In the genomic region with DNA sequence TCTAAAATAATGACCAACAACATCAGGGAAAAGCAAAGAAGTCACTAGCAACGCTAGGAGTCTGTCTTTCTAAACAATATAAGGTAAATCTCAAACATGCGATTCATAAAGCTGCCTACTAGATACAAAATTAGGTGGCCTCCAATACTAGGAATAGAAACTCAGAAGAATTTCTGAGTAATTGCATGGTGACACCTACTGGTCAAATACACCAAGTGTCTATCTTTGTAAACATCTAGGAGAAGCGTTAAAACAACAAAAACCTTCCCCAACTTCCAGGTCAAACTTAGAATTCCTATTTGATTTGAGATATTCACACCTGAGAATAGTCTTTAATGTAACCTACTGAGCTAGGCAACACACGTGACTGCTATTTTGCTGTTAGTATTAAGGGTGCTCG, we compare ENCODE assay signal across 10 mouse cellular contexts. TPM values are rescaled to one million over a fixed set of nuclear protein-coding genes. Genes with fewer than 3 reads are reported as not detected.
DNase-seq lines count a peak whose midpoint lies in the region; ATAC-seq and TF ChIP-seq lines count a peak whose summit lies in the region.
"Had no signal": no experiment of that assay in that cellular context is flagged by ENCODE, and none has a peak within 500 bp of the region (broad histone marks: within the 10 kb centered on the region; RNA-seq: fewer than 3 reads in every experiment).

No protein-coding gene starts in this region.

- no peaks in the 10 kb centered on the region for H3K27me3 ChIP-seq in heart, embryonic 12.5 days (replicated peaks)
- no peaks in the 10 kb centered on the region for H3K27me3 ChIP-seq in lung, embryonic 14.5 days (ENCODE audit: insufficient read depth, low read length)
- H3K27me3 ChIP-seq in Patski, result no peaks in the 10 kb centered on the region
- no peaks in the 10 kb centered on the region for H3K27me3 ChIP-seq in midbrain, embryonic 13.5 days
- H3K27me3 ChIP-seq: embryonic facial prominence, embryonic 12.5 days had no signal

- peak; percentile 67 for TF ChIP-seq CTCF in lung, embryonic 14.5 days (IDR thresholded peaks at IDR 0.05; ENCODE audit: low read depth)
- peak; percentile 56 for TF ChIP-seq CTCF in Patski (IDR thresholded peaks at IDR 0.05)

- no peak overlapping the region for H3K9ac ChIP-seq in heart, embryonic 12.5 days
- no peak overlapping the region for H3K9ac ChIP-seq in lung, embryonic 14.5 days
- H3K9ac ChIP-seq in midbrain, embryonic 13.5 days (replicated peaks), result no peak overlapping the region
- H3K9ac ChIP-seq: embryonic facial prominence, embryonic 12.5 days had no signal

- in situ Hi-C loops in Patski (cut with MboI; ENCODE audit: low pct_unique_long_range_greater_than_20kb), result loop anchor here (5.0 to 25.0 kb wide), 3 partner anchors 360 to 827 kb away; no protein-coding TSS in a partner anchor

- no peak overlapping the region for H3K4me3 ChIP-seq in heart, embryonic 12.5 days
- no peak overlapping the region for H3K4me3 ChIP-seq in lung, embryonic 14.5 days (ENCODE audit: low read depth, low read length)
- H3K4me3 ChIP-seq in midbrain, embryonic 13.5 days (replicated peaks), result no peak overlapping the region
- H3K4me3 ChIP-seq: embryonic facial prominence, embryonic 12.5 days; heart, embryonic 10.5 days had no signal

- peak; percentile 24 for DNase-seq in heart, adult 8-10 months (ENCODE audit: low spot score)
- peak; percentile 79 for DNase-seq in lung, embryonic 14.5 days
- no peak for DNase-seq in lung, postnatal 14 days
- DNase-seq in Patski (ENCODE audit: low read depth, low spot score), result no peak
- no peak for DNase-seq in gastrocnemius, postnatal 25 days

- H3K36me3 ChIP-seq in heart, embryonic 12.5 days, result peaks cover 5% of the 10 kb centered on the region; the same call in 1 of the 2 replicates
- no peaks in the 10 kb centered on the region for H3K36me3 ChIP-seq in lung, embryonic 14.5 days (ENCODE audit: insufficient read depth)
- peaks cover 2% of the 10 kb centered on the region; the same call in 1 of the 2 replicates for H3K36me3 ChIP-seq in midbrain, embryonic 13.5 days
- H3K36me3 ChIP-seq: embryonic facial prominence, embryonic 12.5 days had no signal

- no peak overlapping the region for H3K4me2 ChIP-seq in heart, embryonic 12.5 days
- no peak overlapping the region for H3K4me2 ChIP-seq in lung, embryonic 14.5 days
- no peak overlapping the region for H3K4me2 ChIP-seq in midbrain, embryonic 13.5 days (replicated peaks)
- H3K4me2 ChIP-seq: embryonic facial prominence, embryonic 12.5 days had no signal

- peaks cover 5% of the 10 kb centered on the region; the same call in 1 of the 2 replicates for H3K4me1 ChIP-seq in heart, embryonic 12.5 days (replicated peaks)
- no peaks in the 10 kb centered on the region for H3K4me1 ChIP-seq in lung, embryonic 14.5 days (ENCODE audit: insufficient read depth)
- H3K4me1 ChIP-seq in midbrain, embryonic 13.5 days (replicated peaks), result no peaks in the 10 kb centered on the region

- CTCF ChIA-PET in Patski (lab: Charles Lee), result interaction anchor here (0.7 to 5.9 kb wide), 6 partner anchors 9 to 896 kb away, joined by 3 to 38 read pairs (median 4); no protein-coding TSS in a partner anchor

- no peak overlapping the region for H3K27ac ChIP-seq in heart, embryonic 12.5 days (ENCODE audit: poor library complexity, severe bottlenecking)
- H3K27ac ChIP-seq in lung, embryonic 14.5 days (ENCODE audit: low read depth), result no peak overlapping the region
- no peak overlapping the region for H3K27ac ChIP-seq in midbrain, embryonic 13.5 days
- H3K27ac ChIP-seq: embryonic facial prominence, embryonic 12.5 days; heart, embryonic 10.5 days had no signal

- WGBS in heart, embryonic 12.5 days, result 29% methylated on average over 5 of the region's 5 CpGs
- WGBS in lung, embryonic 14.5 days, result 24% methylated on average over 5 of the region's 5 CpGs
- WGBS in midbrain, embryonic 13.5 days, result 45% methylated on average over 5 of the region's 5 CpGs

- POLR2A ChIA-PET in Patski (lab: Charles Lee), result no interaction called here

- H3K9me3 ChIP-seq in heart, embryonic 12.5 days (replicated peaks), result no peaks in the 10 kb centered on the region
- H3K9me3 ChIP-seq in lung, embryonic 14.5 days (ENCODE audit: low read depth, low read length), result no peaks in the 10 kb centered on the region
- H3K9me3 ChIP-seq in midbrain, embryonic 13.5 days, result no peaks in the 10 kb centered on the region
- H3K9me3 ChIP-seq: embryonic facial prominence, embryonic 12.5 days; heart, embryonic 10.5 days had no signal

- no peak for ATAC-seq in heart, embryonic 12.5 days (ENCODE audit: insufficient number of reproducible peaks, low FRiP score)
- ATAC-seq in lung, embryonic 14.5 days (ENCODE audit: insufficient read depth), result no peak
- no peak for ATAC-seq in Patski
- peak; percentile 61 for ATAC-seq in megakaryocyte-erythroid progenitor cell, adult 5-6 weeks (replicated peaks; ENCODE audit: low FRiP score, low TSS enrichment, poor library complexity, severe bottlenecking)
- ATAC-seq in midbrain, embryonic 13.5 days, result no peak

RNA-seq across cellular contexts. Expression of a gene that starts 24.4 kb away (rescaled TPM):
- 100 to 1,000 TPM; 150 to 168 (median 159) TPM for total RNA-seq in heart, adult 8-10 months (2022)
- polyA plus RNA-seq in heart, embryonic 12.5 days (2016; fragmentation: Nextera tagmentation; extraction: Ambion mirVana), result 129 and 132 TPM in 2 replicates
- 152 and 160 TPM in 2 replicates for polyA plus RNA-seq in lung, embryonic 14.5 days (2014; fragmentation: Nextera tagmentation; extraction: Ambion mirVana)
- polyA plus RNA-seq in Patski (2021), result 116 TPM
- total RNA-seq in megakaryocyte-erythroid progenitor cell, adult 5-6 weeks (2014; fragmentation: Nextera tagmentation), result 72.5 and 106 TPM in 2 replicates
- total RNA-seq in megakaryocyte-erythroid progenitor cell, adult 5-6 weeks (2017), result 114 and 131 TPM in 2 replicates
- total RNA-seq in gastrocnemius, postnatal 25 days (2021), result 100 to 1,000 TPM; 104 to 108 TPM
- 158 and 159 TPM in 2 replicates for polyA plus RNA-seq in midbrain, embryonic 13.5 days (2015; fragmentation: Nextera tagmentation; extraction: Ambion mirVana)

Comparison
In these comparisons a context has a peak if more than half of its experiments do, and no peak if none do; other contexts are left out.
1. DNase-seq: peak in heart, adult 8-10 months (single experiment) and lung, embryonic 14.5 days (single experiment); none in lung, postnatal 14 days (single experiment), Patski (single experiment) and gastrocnemius, postnatal 25 days (single experiment).